Mouse (Mus musculus) MN1 (cell line): ENCODE results near the gene Olfr630.
"Not testable (repeated sequence)": the region's sequence is repeated elsewhere in the genome, so short reads cannot be mapped to it uniquely, and the experiment has no call there.

Experiments used
- DNase-seq: peaks from one replicate; pipeline ENCODE4 v3.0.0-alpha.2; 2016; ENCODE audit warnings: low spot score

Gene Olfr630

GRCm38 (mm10) chr7:103757233-103757632 lies at the start of gene Olfr630:
Gene Olfr630 (minus strand): TSS chr7:103757333.
- peak; percentile 21 for DNase-seq

GRCm38 (mm10) chr7:103806856-103807255 lies 49.7 kb upstream of the Olfr630 start:
- DNase-seq = peak; percentile 50

GRCm38 (mm10) chr7:103792669-103793388 lies 35.7 kb upstream of the Olfr630 start:
- DNase-seq = no peak

- no peak for DNase-seq
Measured at GRCm38 (mm10) chr7:103791721-103792120, 34.6 kb upstream of the Olfr630 start, which contains the start of gene Olfr67. Gene Olfr67 (minus strand): TSS chr7:103791821.

GRCm38 (mm10) chr7:103779598-103779997 lies 22.5 kb upstream of the Olfr630 start, which contains the start of gene Olfr68:
Gene Olfr68 (minus strand): TSS chr7:103779698.
- no peak for DNase-seq

GRCm38 (mm10) chr7:103777652-103778051 lies 20.5 kb upstream of the Olfr630 start:
- DNase-seq = not testable (repeated sequence)

- no peak for DNase-seq
Measured at GRCm38 (mm10) chr7:103771494-103771893, 14.4 kb upstream of the Olfr630 start, which contains the start of gene Olfr69. Gene Olfr69 (minus strand): TSS chr7:103771594.

GRCm38 (mm10) chr7:103767687-103768086 lies 10.6 kb upstream of the Olfr630 start:
- DNase-seq = not testable (repeated sequence)

GRCm38 (mm10) chr7:103762212-103762611 lies 5.1 kb upstream of the Olfr630 start:
- DNase-seq = not testable (repeated sequence)

GRCm38 (mm10) chr7:103744843-103745242 lies 12.3 kb downstream of the Olfr630 start, which contains the start of gene Olfr629:
Gene Olfr629 (minus strand): TSS chr7:103744943.
- DNase-seq = no peak

GRCm38 (mm10) chr7:103730074-103730473 lies 27.1 kb downstream of the Olfr630 start, which contains the start of gene Olfr628:
Gene Olfr628 (plus strand): TSS chr7:103730374.
- DNase-seq = no peak

GRCm38 (mm10) chr7:103716398-103716797 lies 40.7 kb downstream of the Olfr630 start:
- DNase-seq = not testable (repeated sequence)

- no peak for DNase-seq
Measured at GRCm38 (mm10) chr7:103714371-103714770, 42.8 kb downstream of the Olfr630 start, which contains the start of gene Olfr243. Gene Olfr243 (plus strand): TSS chr7:103714671.

- no peak for DNase-seq
Measured at GRCm38 (mm10) chr7:103712024-103712423, 45.1 kb downstream of the Olfr630 start.
